Mouse (Mus musculus): ENCODE measurements around the gene Dip2c.

DNA sequence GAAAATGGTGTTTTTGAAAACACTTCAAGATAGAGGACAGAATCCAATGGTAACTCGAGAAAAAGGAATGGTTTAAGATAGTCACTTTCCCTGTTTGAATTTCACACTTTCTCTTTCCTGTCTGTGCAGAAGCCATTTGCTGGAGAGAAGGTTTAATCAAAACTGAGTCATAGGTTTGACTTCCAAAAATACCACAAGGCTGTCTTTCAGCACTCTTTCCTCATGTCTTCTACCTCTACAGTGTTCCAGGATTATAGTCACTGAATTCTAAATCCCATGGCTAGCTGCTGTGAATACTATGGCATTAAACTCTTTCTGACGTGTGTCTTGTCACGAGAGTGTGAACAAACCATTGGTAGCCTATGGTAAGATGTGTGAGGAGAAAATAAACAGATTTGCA is 173.9 kb downstream of the Dip2c start:
- TF ChIP-seq POLR2A (IDR thresholded peaks at IDR 0.05; ENCODE audit: control insufficient read depth, low read depth, low read length) (no peak), CTCF (IDR thresholded peaks at IDR 0.05; ENCODE audit: control insufficient read depth, insufficient read depth, insufficient replicate concordance, low read depth, low read length) (no peak)
